Mouse (Mus musculus): ENCODE measurements around the gene Olfr309.

GRCm38 (mm10) chr7:86313608-86314007, at the start of gene Olfr309:
- TF ChIP-seq CTCF (IDR thresholded peaks at IDR 0.05; ENCODE audit: low read depth) (no peak), EP300 (optimal IDR thresholded peaks at IDR 0.05) (no peak)
